Comparison of ENCODE assay signal across 8 mouse cellular contexts in genomic region chr8:83451056-83451455, GRCm38 (mm10). TPM values are rescaled to one million over a fixed set of nuclear protein-coding genes. Genes with fewer than 3 reads are reported as not detected.
DNase-seq lines count a peak whose midpoint lies in the region; ATAC-seq and TF ChIP-seq lines count a peak whose summit lies in the region.

No protein-coding gene starts in this region.

- TF ChIP-seq POLR2A in bone marrow, adult 2 months (IDR thresholded peaks at IDR 0.05; ENCODE audit: borderline replicate concordance, control insufficient read depth, low read depth, low read length), result no peak

- H3K36me3 ChIP-seq in heart, embryonic 12.5 days, result no peaks in the 10 kb centered on the region
- no peaks in the 10 kb centered on the region for H3K36me3 ChIP-seq in liver, embryonic 14.5 days (replicated peaks; ENCODE audit: control insufficient read depth, insufficient read depth, low read depth)

- H3K9me3 ChIP-seq in heart, embryonic 12.5 days (replicated peaks), result no peaks in the 10 kb centered on the region
- no peaks in the 10 kb centered on the region for H3K9me3 ChIP-seq in liver, embryonic 14.5 days (ENCODE audit: control insufficient read depth, low read length)

- WGBS in heart, embryonic 12.5 days, result 22% methylated on average over 3 of the region's 3 CpGs
- 3% methylated on average over 3 of the region's 3 CpGs for WGBS in bone marrow, adult 2 months
- WGBS in liver, embryonic 14.5 days (ENCODE audit: insufficient replicate concordance), result 8% methylated on average over 3 of the region's 3 CpGs

- no peak overlapping the region for H3K4me2 ChIP-seq in heart, embryonic 12.5 days
- H3K4me2 ChIP-seq in liver, embryonic 14.5 days (ENCODE audit: low read depth), result no peak overlapping the region

- H3K9ac ChIP-seq in heart, embryonic 12.5 days, result no peak overlapping the region
- no peak overlapping the region for H3K9ac ChIP-seq in liver, embryonic 14.5 days (replicated peaks)

- ATAC-seq in heart, embryonic 12.5 days (ENCODE audit: insufficient number of reproducible peaks, low FRiP score), result no peak
- no peak for ATAC-seq in liver, embryonic 14.5 days (ENCODE audit: insufficient read depth)

- peak; percentile 28; the same call in 1 of the 2 replicates for TF ChIP-seq CTCF in bone marrow, adult 2 months (IDR thresholded peaks at IDR 0.05; ENCODE audit: control insufficient read depth, insufficient read depth, low read length)
- peak; percentile 83 for TF ChIP-seq CTCF in liver, embryonic 14.5 days (IDR thresholded peaks at IDR 0.05; ENCODE audit: low read depth)

- no peak overlapping the region for H3K27ac ChIP-seq in heart, embryonic 12.5 days (ENCODE audit: poor library complexity, severe bottlenecking)
- H3K27ac ChIP-seq in bone marrow, adult 2 months (ENCODE audit: control insufficient read depth, insufficient read depth, low read depth, low read length, poor library complexity), result no peak overlapping the region
- no peak overlapping the region for H3K27ac ChIP-seq in liver, embryonic 14.5 days

- H3K4me1 ChIP-seq in heart, embryonic 12.5 days (replicated peaks), result no peaks in the 10 kb centered on the region
- H3K4me1 ChIP-seq in bone marrow, adult 2 months (ENCODE audit: control insufficient read depth, insufficient read depth, low read length), result no peaks in the 10 kb centered on the region
- no peaks in the 10 kb centered on the region for H3K4me1 ChIP-seq in liver, embryonic 14.5 days (replicated peaks; ENCODE audit: control insufficient read depth in 2 of 2, insufficient read depth in 2 of 2, low read length in 1 of 2)

- no peak for TF ChIP-seq EP300 in liver, embryonic 14.5 days (IDR thresholded peaks at IDR 0.05; ENCODE audit: low read depth)

- H3K4me3 ChIP-seq in heart, embryonic 12.5 days, result no peak overlapping the region
- no peak overlapping the region for H3K4me3 ChIP-seq in bone marrow, adult 2 months (replicated peaks; ENCODE audit: control insufficient read depth, low read depth, low read length)
- H3K4me3 ChIP-seq in liver, embryonic 14.5 days (ENCODE audit: insufficient read depth in 1 of 2, low read depth in 2 of 2, low read length in 2 of 2), result no peak overlapping the region

- peak; percentile 19 for DNase-seq in heart, adult 8-10 months (ENCODE audit: low spot score)
- DNase-seq in A20 (ENCODE audit: low read depth, low spot score), result peak; percentile 36
- peak in 1 of 3 experiments; percentile 18 for DNase-seq in liver, embryonic 14.5 days (ENCODE audit: low read depth in 3 of 3, low spot score in 3 of 3)
- DNase-seq in urinary bladder, postnatal 36 days (ENCODE audit: low spot score in 2 of 2), result no peak
- DNase-seq in kidney, postnatal 14 days, result no peak
- no peak for DNase-seq in urinary bladder, postnatal 4 days (ENCODE audit: low spot score in 2 of 2)

- H3K27me3 ChIP-seq in heart, embryonic 12.5 days (replicated peaks), result no peaks in the 10 kb centered on the region
- no peaks in the 10 kb centered on the region for H3K27me3 ChIP-seq in liver, embryonic 14.5 days (ENCODE audit: control insufficient read depth, insufficient read depth, low read length)

RNA-seq across cellular contexts. Expression of gene Scoc, which starts 7.1 kb away (rescaled TPM):
- total RNA-seq in heart, adult 8-10 months (2022), result 10 to 100 TPM; 42.9 to 54.7 (median 51.4) TPM
- 95.3 and 98.0 TPM in 2 replicates for polyA plus RNA-seq in heart, embryonic 12.5 days (2016; fragmentation: Nextera tagmentation; extraction: Ambion mirVana)
- polyA plus RNA-seq in bone marrow, adult 2 months (2011; ENCODE audit: insufficient read depth, insufficient read length, low replicate concordance, missing spikeins), result 34.0 and 51.9 TPM in 2 replicates
- 23.6 and 40.3 TPM in 2 replicates for polyA plus RNA-seq in liver, embryonic 14.5 days (2012; rRNA removed)
- 65.5 and 72.5 TPM in 2 replicates for polyA plus RNA-seq in liver, embryonic 14.5 days (2014; fragmentation: Nextera tagmentation; extraction: Ambion mirVana)

Comparison
In these comparisons a context has a peak if more than half of its experiments do, and no peak if none do; other contexts are left out.
1. DNase-seq: peak in heart, adult 8-10 months (single experiment) and A20 (single experiment); none in urinary bladder, postnatal 36 days (0 of 2), kidney, postnatal 14 days (single experiment) and urinary bladder, postnatal 4 days (0 of 2).